20 mouse cellular contexts compared by ENCODE assay signal in genomic region chr2:143199583-143200249, GRCm38 (mm10).
DNase-seq lines count a peak whose midpoint lies in the region; ATAC-seq and TF ChIP-seq lines count a peak whose summit lies in the region.
"Had no signal": no experiment of that assay in that cellular context is flagged by ENCODE, and none has a peak within 500 bp of the region (broad histone marks: within the 10 kb centered on the region; RNA-seq: fewer than 3 reads in every experiment).

No protein-coding gene starts in this region.

- no peaks in the 10 kb centered on the region for H3K36me3 ChIP-seq in hindbrain, postnatal 0 days (ENCODE audit: insufficient read depth, low read length)
- no peaks in the 10 kb centered on the region for H3K36me3 ChIP-seq in hindbrain, embryonic 13.5 days
- H3K36me3 ChIP-seq in midbrain, embryonic 16.5 days (ENCODE audit: control insufficient read depth, insufficient read depth, low read length): no peaks in the 10 kb centered on the region
- H3K36me3 ChIP-seq in midbrain, embryonic 13.5 days: no peaks in the 10 kb centered on the region
- H3K36me3 ChIP-seq: embryonic facial prominence, embryonic 13.5 days; heart, embryonic 10.5 days; hindbrain, embryonic 12.5 days had no signal

- no peak for TF ChIP-seq CTCF in hindbrain, postnatal 0 days (IDR thresholded peaks at IDR 0.05; ENCODE audit: low read depth)
- TF ChIP-seq CTCF in cortical plate, adult 2 months (IDR thresholded peaks at IDR 0.05; ENCODE audit: extremely low read depth, insufficient read depth, low read length): no peak

- no peak for TF ChIP-seq POLR2A in cortical plate, adult 2 months (IDR thresholded peaks at IDR 0.05; ENCODE audit: extremely low read depth, insufficient read depth, low read length)

- H3K9me3 ChIP-seq in hindbrain, postnatal 0 days (ENCODE audit: low read length): no peaks in the 10 kb centered on the region
- no peaks in the 10 kb centered on the region for H3K9me3 ChIP-seq in hindbrain, embryonic 13.5 days
- H3K9me3 ChIP-seq in midbrain, embryonic 16.5 days (replicated peaks; ENCODE audit: control insufficient read depth, low read length, poor library complexity, severe bottlenecking): no peaks in the 10 kb centered on the region
- no peaks in the 10 kb centered on the region for H3K9me3 ChIP-seq in midbrain, embryonic 13.5 days
- H3K9me3 ChIP-seq: embryonic facial prominence, embryonic 13.5 days; forebrain, embryonic 13.5 days; heart, embryonic 10.5 days; hindbrain, embryonic 12.5 days had no signal

- H3K4me2 ChIP-seq in hindbrain, postnatal 0 days (ENCODE audit: low read depth, low read length): no peak overlapping the region
- H3K4me2 ChIP-seq in hindbrain, embryonic 13.5 days: no peak overlapping the region
- no peak overlapping the region for H3K4me2 ChIP-seq in midbrain, embryonic 16.5 days (ENCODE audit: low read length)
- H3K4me2 ChIP-seq in midbrain, embryonic 13.5 days (replicated peaks): no peak overlapping the region
- H3K4me2 ChIP-seq: embryonic facial prominence, embryonic 13.5 days; forebrain, embryonic 13.5 days; hindbrain, embryonic 12.5 days had no signal

- H3K9ac ChIP-seq in hindbrain, postnatal 0 days (replicated peaks; ENCODE audit: low read length): no peak overlapping the region
- H3K9ac ChIP-seq in hindbrain, embryonic 13.5 days: no peak overlapping the region
- H3K9ac ChIP-seq in midbrain, embryonic 16.5 days (ENCODE audit: low read depth, low read length): no peak overlapping the region
- no peak overlapping the region for H3K9ac ChIP-seq in midbrain, embryonic 13.5 days (replicated peaks)
- H3K9ac ChIP-seq: embryonic facial prominence, embryonic 13.5 days; forebrain, embryonic 13.5 days; hindbrain, embryonic 12.5 days had no signal

- no peaks in the 10 kb centered on the region for H3K4me1 ChIP-seq in hindbrain, postnatal 0 days (ENCODE audit: insufficient read depth, low read length)
- no peaks in the 10 kb centered on the region for H3K4me1 ChIP-seq in hindbrain, embryonic 13.5 days (replicated peaks)
- no peaks in the 10 kb centered on the region for H3K4me1 ChIP-seq in midbrain, embryonic 16.5 days (ENCODE audit: control insufficient read depth, insufficient read depth, low read length)
- H3K4me1 ChIP-seq in midbrain, embryonic 13.5 days (replicated peaks): no peaks in the 10 kb centered on the region
- peaks cover 4% of the 10 kb centered on the region; the same call in 1 of the 2 replicates for H3K4me1 ChIP-seq in cortical plate, adult 2 months (ENCODE audit: control insufficient read depth, insufficient read depth, low read length)
- H3K4me1 ChIP-seq: embryonic facial prominence, embryonic 13.5 days; forebrain, embryonic 13.5 days; heart, embryonic 10.5 days; hindbrain, embryonic 12.5 days had no signal

- WGBS in hindbrain, postnatal 0 days: 75% methylated on average over 11 of the region's 11 CpGs
- 85% methylated on average over 11 of the region's 11 CpGs for WGBS in hindbrain, embryonic 13.5 days
- WGBS in midbrain, embryonic 16.5 days: 68% methylated on average over 11 of the region's 11 CpGs
- WGBS in midbrain, embryonic 13.5 days: 81% methylated on average over 11 of the region's 11 CpGs

- H3K27me3 ChIP-seq in hindbrain, postnatal 0 days (ENCODE audit: insufficient read depth, low read length): no peaks in the 10 kb centered on the region
- no peaks in the 10 kb centered on the region for H3K27me3 ChIP-seq in hindbrain, embryonic 13.5 days
- H3K27me3 ChIP-seq in midbrain, embryonic 16.5 days (ENCODE audit: control insufficient read depth, insufficient read depth, low read depth, low read length): no peaks in the 10 kb centered on the region
- no peaks in the 10 kb centered on the region for H3K27me3 ChIP-seq in midbrain, embryonic 13.5 days
- H3K27me3 ChIP-seq: embryonic facial prominence, embryonic 13.5 days; forebrain, embryonic 13.5 days; hindbrain, embryonic 12.5 days; Patski had no signal

- no peak for ATAC-seq in hindbrain, postnatal 0 days
- no peak for ATAC-seq in hindbrain, embryonic 13.5 days (ENCODE audit: low FRiP score)
- 0 out of 2 replicates have a peak, but pooled peaks have one; percentile 28 for ATAC-seq in midbrain, embryonic 16.5 days
- ATAC-seq in midbrain, embryonic 13.5 days: no peak
- ATAC-seq: activated CD4-positive, CD25-positive, alpha-beta regulatory T cell, adult 4 months; forebrain, embryonic 13.5 days; Patski had no signal

- H3K4me3 ChIP-seq in hindbrain, postnatal 0 days (ENCODE audit: low read length): no peak overlapping the region
- no peak overlapping the region for H3K4me3 ChIP-seq in hindbrain, embryonic 13.5 days
- H3K4me3 ChIP-seq in midbrain, embryonic 16.5 days (ENCODE audit: low read depth, low read length): no peak overlapping the region
- H3K4me3 ChIP-seq in midbrain, embryonic 13.5 days (replicated peaks): no peak overlapping the region
- no peak overlapping the region for H3K4me3 ChIP-seq in cortical plate, adult 2 months (ENCODE audit: insufficient read depth, low read length)
- H3K4me3 ChIP-seq: embryonic facial prominence, embryonic 13.5 days; forebrain, embryonic 13.5 days; heart, embryonic 10.5 days; hindbrain, embryonic 12.5 days had no signal

- no peak overlapping the region for H3K27ac ChIP-seq in hindbrain, postnatal 0 days
- no peak overlapping the region for H3K27ac ChIP-seq in hindbrain, embryonic 13.5 days
- H3K27ac ChIP-seq in midbrain, embryonic 16.5 days (ENCODE audit: low read length): no peak overlapping the region
- no peak overlapping the region for H3K27ac ChIP-seq in midbrain, embryonic 13.5 days
- H3K27ac ChIP-seq in cortical plate, adult 2 months (ENCODE audit: insufficient read depth, low read length): peak overlapping the region; percentile 84
- H3K27ac ChIP-seq: embryonic facial prominence, embryonic 13.5 days; forebrain, embryonic 13.5 days; heart, embryonic 10.5 days; hindbrain, embryonic 12.5 days had no signal

- DNase-seq in hindbrain, postnatal 0 days (ENCODE audit: low spot score): peak; percentile 27
- peak; percentile 69 for DNase-seq in brain, adult 2 months (ENCODE audit: low read depth, low spot score)
- DNase-seq in cerebellum, postnatal 10 days: no peak
- DNase-seq: adrenal gland, postnatal 14 days; cerebellum, adult 8-10 months; cerebellum, postnatal 25 days; gastrocnemius, postnatal 10 days; heart, adult 18-20 months; heart, postnatal 10 days; heart, postnatal 4 days had no signal

Comparison
In these comparisons a context has a peak if more than half of its experiments do, and no peak if none do; other contexts are left out.
1. DNase-seq: peak in hindbrain, postnatal 0 days (single experiment) and brain, adult 2 months (single experiment); none in cerebellum, postnatal 10 days (0 of 2).